Mouse (Mus musculus) lung, postnatal 0 days (tissue): ENCODE data around the gene Noto. TPM values are rescaled to one million over a fixed set of nuclear protein-coding genes. Genes with fewer than 3 reads are reported as not detected.

Experiments
- ATAC-seq: fragments of 200-750 bp; cut with Nextera tagmentation; 2 replicates; pipeline ENCODE4 v1.8.0; 2017; ENCODE audit warnings: moderate library complexity
- DNase-seq: peaks from one replicate; pipeline ENCODE4 v3.0.0-alpha.2; 2016; ENCODE audit warnings: low spot score
- H3K27ac ChIP-seq: fragments of 300-500 bp; sonication (generic); 2 replicates; pipeline ENCODE4 v1.5.1; 2014; ENCODE audit warnings: antibody characterized with exemption, mild to moderate bottlenecking, low read length, mixed read lengths
- H3K27me3 ChIP-seq: fragments of 300-500 bp; sonication (generic); replicated peaks from 2 replicates; pipeline ENCODE4 v1.6.1; 2014; ENCODE audit warnings: low read length, mixed read lengths; ENCODE audit not compliant: insufficient read depth
- H3K36me3 ChIP-seq: fragments of 300-500 bp; sonication (generic); 2 replicates; pipeline ENCODE4 v1.6.1; 2014; ENCODE audit warnings: low read length, mixed read lengths; ENCODE audit not compliant: insufficient read depth
- H3K4me1 ChIP-seq: fragments of 300-500 bp; sonication (generic); 2 replicates; pipeline ENCODE4 v1.6.1; 2014; ENCODE audit warnings: antibody characterized with exemption, low read depth, low read length, mixed read lengths; ENCODE audit not compliant: insufficient read depth
- H3K4me2 ChIP-seq: fragments of 300-500 bp; sonication (generic); replicated peaks from 2 replicates; pipeline ENCODE4 v1.6.1; 2014; ENCODE audit warnings: low read depth, mild to moderate bottlenecking, low read length, moderate library complexity, mixed read lengths
- H3K4me3 ChIP-seq: fragments of 300-500 bp; sonication (generic); 2 replicates; pipeline ENCODE4 v1.5.1; 2014; ENCODE audit warnings: low read depth, low read length
- H3K9ac ChIP-seq: fragments of 300-500 bp; sonication (generic); replicated peaks from 2 replicates; pipeline ENCODE4 v1.6.1; 2014; ENCODE audit warnings: low read depth, mild to moderate bottlenecking
- H3K9me3 ChIP-seq: fragments of 300-500 bp; sonication (generic); 2 replicates; pipeline ENCODE4 v1.6.1; 2016; ENCODE audit warnings: low read length, mixed read lengths
- CTCF ChIP-seq: IDR thresholded peaks from 2 replicates; pipeline ENCODE4 v1.5.1; 2016; ENCODE audit warnings: antibody characterized with exemption, mild to moderate bottlenecking
- EP300 ChIP-seq: IDR thresholded peaks from 2 replicates; pipeline ENCODE4 v1.6.1; 2016; ENCODE audit warnings: antibody characterized with exemption, mild to moderate bottlenecking, control low read depth
- WGBS: fragments of 180-500 bp; shearing (Covaris S2); extraction: QIAGEN DNeasy Blood & Tissue Kit; methylation state at CpG from one replicate; pipeline ENCODE4 v1.1.7; 2014; 5-methylcytosine and 5-hydroxymethylcytosine counted together
- polyA plus RNA-seq: library from polyadenylated mRNA; unstranded; fragments of >200 nt; fragmentation: Nextera tagmentation; extraction: Ambion mirVana; gene quantifications from 2 replicates; pipeline ENCODE4 v1.2.1, GENCODE M21; 2015

Gene Noto
- polyA plus RNA-seq, 1 experiment from 2014 or later: 0.24 TPM

GRCm38 (mm10) chr6:85415829-85416228 is 7.9 kb upstream of the Noto start:
- no peaks in the 10 kb centered on the region for H3K27me3 ChIP-seq
- WGBS: 23% methylated on average over 2 of the region's 3 CpGs
- no peaks in the 10 kb centered on the region for H3K9me3 ChIP-seq
- ATAC-seq (peak; percentile 83), DNase-seq (peak; percentile 86)
- peak; percentile 60 for TF ChIP-seq EP300
- TF ChIP-seq CTCF: peak; percentile 37
- no peaks in the 10 kb centered on the region; the same call in 1 of the 2 replicates for H3K4me1 ChIP-seq
- H3K27ac ChIP-seq: peak overlapping the region; percentile 74
- no peak overlapping the region for H3K4me2 ChIP-seq
- no peaks in the 10 kb centered on the region for H3K36me3 ChIP-seq
- no peak overlapping the region for H3K4me3 ChIP-seq
- no peak overlapping the region for H3K9ac ChIP-seq

- H3K4me2 ChIP-seq: no peak overlapping the region
- H3K36me3 ChIP-seq: no peaks in the 10 kb centered on the region
- DNase-seq (peak; percentile 71), ATAC-seq (peak; percentile 79)
- H3K27me3 ChIP-seq: no peaks in the 10 kb centered on the region
- no peak overlapping the region for H3K4me3 ChIP-seq
- H3K27ac ChIP-seq: peak overlapping the region; percentile 57; the same call in 1 of the 2 replicates
- WGBS: 49% methylated on average over 2 of the region's 2 CpGs
- H3K9me3 ChIP-seq: no peaks in the 10 kb centered on the region
- TF ChIP-seq EP300: peak; percentile 53; the same call in 1 of the 2 replicates
- TF ChIP-seq CTCF: no peak
- H3K9ac ChIP-seq: no peak overlapping the region
- no peaks in the 10 kb centered on the region; the same call in 1 of the 2 replicates for H3K4me1 ChIP-seq
These were observed 4.5 kb upstream of the Noto start for GRCm38 (mm10) chr6:85419150-85419549.

- H3K27ac ChIP-seq: no peak overlapping the region
- 43% methylated on average over 8 of the region's 8 CpGs for WGBS
- H3K9ac ChIP-seq: peak overlapping the region; percentile 27; the same call in 1 of the 2 replicates
These were observed 7.7 kb downstream of the Noto start for GRCm38 (mm10) chr6:85431274-85431841.

GRCm38 (mm10) chr6:85431842-85432431 is 8.3 kb downstream of the Noto start, which contains the start of gene Smyd5:
Smyd5 (plus strand) TSS chr6:85431989.
- no peaks in the 10 kb centered on the region for H3K27me3 ChIP-seq
- peak within 1 kb of the TSS; percentile 27 for H3K9ac ChIP-seq
- ATAC-seq: peak; percentile 88
- DNase-seq: peak; percentile 79
- peak within 1 kb of the TSS; percentile 92 for H3K4me2 ChIP-seq
- H3K9me3 ChIP-seq: no peaks in the 10 kb centered on the region
- H3K36me3 ChIP-seq: no peaks in the 10 kb centered on the region
- H3K27ac ChIP-seq: no peak within 1 kb of the TSS
- peak within 1 kb of the TSS; percentile 72 for H3K4me3 ChIP-seq
- peaks cover 3% of the 10 kb centered on the region; the same call in 1 of the 2 replicates for H3K4me1 ChIP-seq
- TF ChIP-seq EP300: no peak
- no peak for TF ChIP-seq CTCF
- WGBS: under 1% methylated on average over 34 of the region's 39 CpGs

More at GRCm38 (mm10) chr6:85431274-85431841, 7.7 kb downstream of the Noto start:
- DNase-seq (no peak), ATAC-seq (peak; percentile 16; the same call in 1 of the 2 replicates)
- no peaks in the 10 kb centered on the region for H3K9me3 ChIP-seq
- peak overlapping the region; percentile 72 for H3K4me3 ChIP-seq
- H3K27me3 ChIP-seq: no peaks in the 10 kb centered on the region
- H3K36me3 ChIP-seq: no peaks in the 10 kb centered on the region
- peak overlapping the region; percentile 92 for H3K4me2 ChIP-seq
- no peak for TF ChIP-seq EP300
- TF ChIP-seq CTCF: no peak
- H3K4me1 ChIP-seq: peaks cover 3% of the 10 kb centered on the region; the same call in 1 of the 2 replicates

GRCm38 (mm10) chr6:85433865-85434264 is 10.2 kb downstream of the Noto start:
- Histone ChIP-seq H3K4me2 (no peak overlapping the region), H3K27ac (peak overlapping the region; percentile 38), H3K9me3 (no peaks in the 10 kb centered on the region), H3K27me3 (no peaks in the 10 kb centered on the region), H3K4me3 (no peak overlapping the region), H3K36me3 (no peaks in the 10 kb centered on the region), H3K9ac (no peak overlapping the region; the same call in 1 of the 2 replicates), H3K4me1 (peaks cover 3% of the 10 kb centered on the region; the same call in 1 of the 2 replicates)
- WGBS: 55% methylated on average over 5 of the region's 5 CpGs
- no peak for ATAC-seq
- DNase-seq: peak; percentile 69
- TF ChIP-seq CTCF (no peak), EP300 (peak; percentile 52; the same call in 1 of the 2 replicates)

- H3K36me3 ChIP-seq: 0 out of 2 replicates have a peak, but pooled peaks cover 3% of the 10 kb centered on the region
- no peak for DNase-seq
- TF ChIP-seq EP300: no peak
- TF ChIP-seq CTCF: no peak
- ATAC-seq: no peak
- no peak overlapping the region for H3K9ac ChIP-seq
- H3K4me3 ChIP-seq: no peak overlapping the region
- H3K4me1 ChIP-seq: peaks cover 3% of the 10 kb centered on the region; the same call in 1 of the 2 replicates
- H3K4me2 ChIP-seq: no peak overlapping the region
- no peak overlapping the region for H3K27ac ChIP-seq
- WGBS: 65% methylated on average over 1 of the region's 1 CpGs
- H3K9me3 ChIP-seq: no peaks in the 10 kb centered on the region
- H3K27me3 ChIP-seq: no peaks in the 10 kb centered on the region
These were observed 12.5 kb downstream of the Noto start for GRCm38 (mm10) chr6:85436204-85436603.
